Mouse (Mus musculus) G1E-ER4 (cell line): Measurements from ENCODE around the gene Chmp4b. TPM values are rescaled to one million over a fixed set of nuclear protein-coding genes. Genes with fewer than 3 reads are reported as not detected.

Experiments used
- GATA1 ChIP-seq: IDR thresholded peaks from one replicate; pipeline ENCODE4 v1.8.0; 2012; ENCODE audit warnings: low read length, inconsistent platforms
- polyA plus RNA-seq: library from polyadenylated mRNA; stranded (reverse); fragments of >175 nt; gene quantifications from 2 replicates; pipeline ENCODE4 v1.2.3, GENCODE M21; 2012

Gene Chmp4b
- polyA plus RNA-seq: 127 and 144 TPM in 2 replicates

GRCm38 (mm10) chr2:154651363-154651762 lies at the start of gene Chmp4b:
Gene Chmp4b, plus strand, starts transcription at chr2:154651705.
- no peak for TF ChIP-seq GATA1

DNA sequence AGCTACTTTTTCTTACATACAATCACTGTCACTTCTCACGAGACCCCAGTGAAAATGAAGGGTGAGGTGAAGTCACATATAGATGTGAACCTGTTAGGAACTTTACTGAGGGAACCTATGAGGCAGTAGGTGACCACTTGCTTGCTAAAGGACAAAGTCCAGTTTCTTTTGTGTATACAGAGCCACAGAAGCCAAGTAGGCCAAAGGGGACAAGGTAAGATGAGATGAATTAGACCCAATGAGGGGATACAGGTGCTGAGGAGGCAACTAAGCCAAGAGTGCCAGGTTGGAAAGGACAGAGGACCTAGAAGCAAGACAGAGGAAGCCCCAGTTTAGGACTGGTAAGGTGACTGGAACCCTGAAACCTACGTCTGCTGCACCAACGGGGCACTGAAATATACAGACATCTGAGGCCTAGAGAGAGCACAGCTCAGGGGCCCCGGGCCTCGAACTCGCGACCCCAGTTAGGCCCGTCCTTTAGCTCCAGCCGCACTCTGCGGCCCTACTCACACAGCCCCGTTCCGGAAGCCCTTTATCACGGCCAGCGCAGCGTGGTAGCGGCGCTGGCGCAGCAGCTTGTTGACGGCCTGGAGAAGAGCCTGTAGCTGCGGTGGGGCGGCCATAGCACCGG lies 48.4 kb upstream of the Chmp4b start:
- TF ChIP-seq GATA1: no peak

DNA sequence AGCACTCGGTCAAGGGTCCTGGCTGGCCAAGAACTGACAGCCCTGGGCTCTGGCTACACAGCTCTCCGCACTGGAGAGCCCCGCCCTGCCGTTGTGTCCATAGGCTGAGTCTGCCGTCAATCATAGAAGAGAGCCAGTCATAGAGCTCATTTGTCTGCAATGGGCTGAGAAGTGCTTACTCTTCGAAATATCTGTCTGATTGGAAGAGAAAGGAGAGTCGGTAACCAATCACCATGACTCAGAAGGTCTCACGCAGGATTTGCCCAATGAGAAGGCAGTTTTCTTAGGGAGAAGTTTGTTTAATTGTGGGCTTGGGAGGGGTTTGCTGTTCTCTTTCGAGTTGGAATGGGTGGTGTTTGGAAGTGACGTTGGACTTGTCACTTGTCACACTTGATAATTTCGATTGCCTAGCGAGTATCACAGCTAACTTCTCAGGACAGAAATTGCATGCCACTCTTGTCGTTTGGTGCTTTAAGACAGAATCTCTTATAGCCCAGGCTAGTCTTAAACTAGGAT lies 47.8 kb upstream of the Chmp4b start, which contains the start of gene Pxmp4:
Gene Pxmp4 (minus strand): TSS at position 71 of the 516 bp plus-strand sequence.
- no peak for TF ChIP-seq GATA1

- TF ChIP-seq GATA1: no peak
These were observed 47.3 kb upstream of the Chmp4b start for GRCm38 (mm10) chr2:154604156-154604555.

- TF ChIP-seq GATA1: no peak
These were observed 44.5 kb upstream of the Chmp4b start for GRCm38 (mm10) chr2:154606965-154607364.

DNA sequence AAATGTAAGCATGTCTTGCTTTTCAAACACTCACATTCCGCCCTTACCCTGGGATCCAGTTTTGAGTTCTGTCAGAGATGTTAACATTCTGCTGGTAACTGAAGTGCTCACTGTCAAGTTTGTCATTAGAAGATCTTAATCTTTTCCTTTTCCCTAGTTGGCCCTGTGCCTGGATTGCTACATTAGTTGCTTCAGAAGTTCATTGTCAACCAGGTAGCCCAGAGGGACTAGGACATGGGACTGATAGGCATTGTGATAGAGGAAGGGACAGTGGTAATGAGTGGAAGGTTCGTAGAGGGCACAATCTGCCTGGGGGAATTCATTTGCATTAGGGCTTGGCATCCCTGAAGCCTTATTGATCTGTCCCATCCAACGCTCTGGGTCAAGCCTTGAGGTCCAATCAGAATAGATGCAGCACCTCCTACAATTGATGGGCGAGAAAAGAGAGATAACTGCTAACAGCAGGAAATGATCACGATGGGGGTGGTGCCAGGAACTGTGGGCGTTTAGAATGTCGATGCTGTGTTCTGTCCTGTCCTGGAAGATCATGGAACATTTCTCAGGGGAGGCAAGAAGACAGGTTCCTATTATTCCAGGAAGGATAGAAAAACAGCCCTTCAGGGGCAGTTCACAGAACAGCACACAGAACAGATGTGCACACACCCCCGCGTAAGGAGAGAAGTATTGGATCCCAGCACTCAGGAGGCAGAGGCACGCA lies 42.3 kb upstream of the Chmp4b start:
- no peak for TF ChIP-seq GATA1

DNA sequence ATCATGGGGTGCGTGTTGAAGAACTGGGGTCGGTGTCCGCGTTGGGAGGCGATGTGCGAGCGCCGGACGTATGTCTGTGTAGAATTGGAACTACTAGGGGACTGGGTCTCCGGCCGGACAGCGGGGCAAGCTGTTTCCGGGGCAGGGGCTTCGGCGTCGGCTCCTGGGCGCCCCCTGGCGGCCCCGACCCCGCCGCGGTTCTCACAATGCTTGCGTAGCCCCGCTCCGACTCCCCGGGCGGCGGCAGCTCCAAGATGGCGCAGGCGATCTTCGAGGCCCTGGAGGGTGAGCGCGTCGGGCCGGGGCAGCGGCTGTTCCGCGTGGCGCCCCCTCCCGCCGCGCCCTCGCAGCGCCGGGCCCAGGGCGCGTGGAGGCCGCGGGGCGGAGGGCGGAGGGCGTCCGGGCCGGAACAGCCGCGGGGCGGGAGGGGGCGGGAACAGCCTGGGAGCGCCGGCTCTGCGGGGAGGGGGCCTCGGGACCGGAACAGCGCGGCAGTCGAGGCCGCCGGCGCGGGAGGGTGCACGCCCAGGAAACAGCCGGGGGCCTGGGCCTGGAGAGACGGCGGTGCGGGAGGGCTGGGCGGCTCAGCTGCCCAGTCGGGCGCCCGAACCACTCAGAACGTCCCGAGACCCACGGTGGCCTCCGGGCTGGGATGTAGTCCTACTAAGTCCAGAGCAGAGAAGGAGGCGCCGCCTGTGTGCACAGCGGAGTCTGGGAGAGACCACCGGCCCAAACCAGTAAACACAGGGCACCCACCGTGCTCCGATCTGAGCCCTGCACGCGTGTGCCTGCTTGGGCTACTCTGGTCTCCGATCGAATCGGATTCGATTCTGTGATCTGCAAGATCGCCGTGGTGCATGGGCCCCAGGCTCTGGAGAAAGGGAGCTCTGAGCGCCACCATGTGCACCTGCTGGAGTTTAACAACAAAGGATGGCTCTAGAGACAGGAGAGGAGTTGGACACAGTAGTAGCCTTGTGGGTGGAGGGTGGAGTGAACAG lies 38.1 kb upstream of the Chmp4b start, which contains the start of the genes Zfp341 and 4930519P11Rik:
Gene Zfp341 (plus strand): TSS at position 180 of the 998 bp plus-strand sequence.
Gene 4930519P11Rik (minus strand): TSS at position 320 of the 998 bp plus-strand sequence.
- no peak for TF ChIP-seq GATA1

DNA sequence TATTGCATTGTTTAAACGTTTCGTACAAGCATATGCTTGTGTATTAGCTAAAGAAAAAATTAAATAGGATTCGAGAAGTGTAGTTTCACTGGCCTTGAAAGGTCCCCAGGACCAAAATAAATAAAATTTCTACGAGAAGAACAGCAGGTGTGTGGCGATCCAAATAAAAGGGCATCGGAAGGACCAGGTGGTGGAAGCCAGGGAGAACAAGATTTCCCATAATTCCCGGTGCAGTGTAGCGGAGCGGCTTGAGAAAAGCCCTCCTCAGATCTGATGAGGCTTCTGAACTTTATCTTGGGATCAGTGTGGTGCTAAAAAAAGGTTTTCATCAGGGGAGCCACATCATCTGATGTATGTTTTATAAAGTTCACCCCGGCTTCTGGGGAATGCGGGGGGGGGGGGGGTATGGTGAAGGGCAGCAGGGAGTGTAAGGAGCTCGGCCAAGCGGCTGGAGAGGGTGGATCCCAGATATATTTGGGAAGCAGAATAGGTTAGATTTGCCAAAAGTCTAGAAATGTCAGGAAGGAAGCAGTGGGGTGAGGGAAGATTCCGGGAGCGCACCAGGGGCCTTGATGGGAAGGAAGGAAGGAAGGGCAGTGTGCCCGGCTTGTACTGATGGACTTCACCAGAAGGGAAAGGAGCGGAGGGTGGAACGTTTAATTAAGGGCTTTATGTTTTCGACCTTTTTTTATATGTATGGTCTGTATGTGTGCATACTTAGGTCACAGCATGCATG lies 36.5 kb upstream of the Chmp4b start:
- no peak for TF ChIP-seq GATA1

DNA sequence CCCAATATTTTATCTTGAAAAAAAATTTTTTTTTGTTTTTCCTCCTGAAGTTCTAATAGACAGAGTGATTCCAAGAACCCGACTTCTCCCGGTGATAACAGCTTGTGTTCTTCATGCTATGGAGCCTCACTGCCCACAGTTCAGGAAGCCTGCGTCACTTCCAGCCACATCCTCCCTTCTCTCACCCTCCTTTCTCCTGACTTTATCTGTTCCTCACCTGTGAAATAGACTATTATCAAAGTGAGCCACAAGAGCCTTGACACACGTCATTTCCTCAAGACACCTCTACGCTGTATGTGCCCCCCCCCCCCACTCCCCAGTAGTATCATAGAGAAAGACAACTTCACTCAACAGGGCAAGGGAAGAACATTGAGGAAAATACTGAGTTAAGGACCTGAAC lies 35.8 kb upstream of the Chmp4b start:
- TF ChIP-seq GATA1: peak; percentile 31

DNA sequence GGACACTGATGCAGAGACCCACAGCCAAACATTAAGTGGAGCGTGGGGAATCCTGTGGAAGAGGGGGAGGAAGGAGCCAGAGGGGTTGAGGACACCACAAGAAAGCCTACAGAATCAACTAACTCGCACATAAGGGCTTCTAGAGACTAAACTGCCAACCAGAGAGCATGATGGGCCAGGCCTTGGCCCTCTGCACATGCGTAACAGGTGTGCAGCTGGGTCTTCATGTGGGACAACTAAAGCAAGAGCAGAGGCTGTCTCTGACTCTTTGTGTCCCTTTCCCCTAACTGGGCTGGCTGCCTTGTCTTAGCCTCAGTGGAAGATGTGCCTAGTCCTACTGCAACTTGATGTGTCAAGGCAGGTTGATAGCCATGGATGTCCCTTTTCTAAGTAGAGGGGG lies 34.4 kb upstream of the Chmp4b start:
- no peak for TF ChIP-seq GATA1

- no peak for TF ChIP-seq GATA1
These were observed 29.8 kb upstream of the Chmp4b start for GRCm38 (mm10) chr2:154621684-154622083.

DNA sequence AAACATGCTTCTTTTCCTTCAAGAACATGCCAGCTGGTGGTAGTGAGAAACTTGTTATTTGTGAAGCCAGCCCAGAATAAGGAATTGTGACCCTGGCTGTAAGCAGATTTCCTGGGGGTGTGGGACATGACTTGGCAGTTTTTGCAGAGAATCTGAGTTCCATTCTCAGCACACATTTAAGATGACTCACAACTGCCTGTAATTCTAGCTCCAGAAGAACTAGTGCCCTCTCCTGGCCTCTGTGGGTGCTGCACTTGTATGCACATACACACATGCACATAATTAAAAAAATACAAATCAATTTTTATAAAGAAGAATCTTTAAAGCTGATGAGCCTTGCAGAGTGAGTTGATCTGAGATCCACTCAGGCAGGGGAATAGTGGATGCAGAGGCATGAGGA lies 27.4 kb upstream of the Chmp4b start:
- TF ChIP-seq GATA1: no peak

- no peak for TF ChIP-seq GATA1
These were observed 21.0 kb upstream of the Chmp4b start for GRCm38 (mm10) chr2:154630531-154630930.

DNA sequence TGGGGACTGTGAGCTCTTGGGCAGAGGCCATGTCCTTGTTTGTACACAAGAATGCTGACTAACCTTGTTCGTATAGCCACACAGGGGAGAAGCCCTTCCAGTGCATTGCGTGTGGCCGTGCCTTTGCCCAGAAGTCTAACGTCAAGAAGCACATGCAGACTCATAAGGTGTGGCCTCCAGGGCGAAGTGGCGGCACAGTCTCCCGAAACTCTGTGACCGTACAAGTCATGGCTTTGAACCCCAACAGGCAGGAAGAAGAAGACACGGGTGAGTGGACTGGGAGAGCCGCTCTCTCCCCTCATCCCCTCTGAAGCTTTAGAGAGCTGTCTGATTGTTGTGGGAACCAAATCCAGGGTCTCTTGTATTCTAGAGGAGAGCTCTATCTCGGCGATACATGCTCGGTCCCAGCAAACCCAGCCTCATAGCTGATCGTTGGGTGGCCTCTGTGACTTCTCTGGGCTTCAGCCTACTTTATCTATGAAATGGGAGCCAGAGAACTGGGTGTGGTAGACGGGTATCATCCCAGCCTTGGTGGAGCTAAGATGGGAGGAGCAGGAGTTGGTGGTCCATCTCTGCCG lies 19.2 kb upstream of the Chmp4b start:
- TF ChIP-seq GATA1: no peak
